Mouse (Mus musculus) thymus, postnatal 25 days (tissue): Measurements from ENCODE around the gene Lmtk3.

Experiments
- DNase-seq: peaks from one replicate; pipeline ENCODE4 v3.0.0; 2022

Gene Lmtk3

GRCm38 (mm10) chr7:45783511-45784091 lies at the start of gene Lmtk3:
Gene Lmtk3, plus strand, starts transcription at chr7:45783738.
- DNase-seq = peak; percentile 53

- DNase-seq = peak; percentile 84
These were observed 44.3 kb upstream of the Lmtk3 start for GRCm38 (mm10) chr7:45739162-45739763.

GRCm38 (mm10) chr7:45739820-45740219 lies 43.7 kb upstream of the Lmtk3 start:
- no peak for DNase-seq

- DNase-seq = no peak
These were observed 42.2 kb upstream of the Lmtk3 start for GRCm38 (mm10) chr7:45741308-45741707.

- peak; percentile 59 for DNase-seq
These were observed 41.8 kb upstream of the Lmtk3 start for GRCm38 (mm10) chr7:45741777-45742176.

GRCm38 (mm10) chr7:45742338-45742737 lies 41.2 kb upstream of the Lmtk3 start:
- DNase-seq = peak; percentile 26

GRCm38 (mm10) chr7:45744387-45744786 lies 39.2 kb upstream of the Lmtk3 start:
- DNase-seq = peak; percentile 25

GRCm38 (mm10) chr7:45746518-45746917 lies 37.0 kb upstream of the Lmtk3 start:
- no peak for DNase-seq

GRCm38 (mm10) chr7:45747450-45747849 lies 36.1 kb upstream of the Lmtk3 start:
- no peak for DNase-seq

- DNase-seq = no peak
These were observed 35.4 kb upstream of the Lmtk3 start for GRCm38 (mm10) chr7:45748110-45748509.

- DNase-seq = no peak
These were observed 34.1 kb upstream of the Lmtk3 start for GRCm38 (mm10) chr7:45749401-45749800.

GRCm38 (mm10) chr7:45750162-45750561 lies 33.4 kb upstream of the Lmtk3 start:
- no peak for DNase-seq

GRCm38 (mm10) chr7:45755703-45756102 lies 27.8 kb upstream of the Lmtk3 start:
- no peak for DNase-seq

GRCm38 (mm10) chr7:45759400-45759799 lies 24.1 kb upstream of the Lmtk3 start:
- peak; percentile 64 for DNase-seq

- peak; percentile 35 for DNase-seq
These were observed 23.4 kb upstream of the Lmtk3 start for GRCm38 (mm10) chr7:45760151-45760550.

GRCm38 (mm10) chr7:45765995-45766394 lies 17.5 kb upstream of the Lmtk3 start:
- DNase-seq = no peak

- DNase-seq = no peak
These were observed 16.8 kb upstream of the Lmtk3 start for GRCm38 (mm10) chr7:45766764-45767163.

- DNase-seq = no peak
These were observed 16.0 kb upstream of the Lmtk3 start for GRCm38 (mm10) chr7:45767500-45767899.

- DNase-seq = no peak
These were observed 13.0 kb upstream of the Lmtk3 start for GRCm38 (mm10) chr7:45770427-45771082.

GRCm38 (mm10) chr7:45771101-45771500 lies 12.4 kb upstream of the Lmtk3 start:
- no peak for DNase-seq

- no peak for DNase-seq
These were observed 8.3 kb upstream of the Lmtk3 start for GRCm38 (mm10) chr7:45775237-45775636.

- DNase-seq = peak; percentile 64
These were observed 4.4 kb upstream of the Lmtk3 start for GRCm38 (mm10) chr7:45779081-45779641.

- no peak for DNase-seq
These were observed 1.3 kb upstream of the Lmtk3 start for GRCm38 (mm10) chr7:45782271-45782670.
